Comparison of ENCODE assay signal across 8 mouse cellular contexts in genomic region chr17:24351760-24352357, GRCm38 (mm10). TPM values are rescaled to one million over a fixed set of nuclear protein-coding genes. Genes with fewer than 3 reads are reported as not detected.
DNase-seq lines count a peak whose midpoint lies in the region; ATAC-seq and TF ChIP-seq lines count a peak whose summit lies in the region.

Abca3 (plus strand) TSS chr17:24351950.

- H3K9me3 ChIP-seq in MEL (replicated peaks; ENCODE audit: insufficient read depth, low read length), result no peaks in the 10 kb centered on the region
- H3K9me3 ChIP-seq in hindbrain, embryonic 10.5 days, result no peaks in the 10 kb centered on the region
- no peaks in the 10 kb centered on the region for H3K9me3 ChIP-seq in lung, postnatal 0 days (ENCODE audit: low read length)

- TF ChIP-seq RAD21 in MEL (IDR thresholded peaks at IDR 0.05; ENCODE audit: low read depth, low read length), result peak; percentile 21

- TF ChIP-seq EP300 in MEL (IDR thresholded peaks at IDR 0.05; ENCODE audit: low read depth in 1 of 2, low read length in 2 of 2), result no peak
- TF ChIP-seq EP300 in lung, postnatal 0 days (IDR thresholded peaks at IDR 0.05), result no peak

- no peaks in the 10 kb centered on the region for H3K27me3 ChIP-seq in MEL (ENCODE audit: control insufficient read depth in 1 of 2, insufficient read depth in 2 of 2, low read length in 2 of 2)
- peaks cover 53% of the 10 kb centered on the region for H3K27me3 ChIP-seq in hindbrain, embryonic 10.5 days (ENCODE audit: insufficient read depth, poor library complexity, severe bottlenecking)
- peaks cover 6% of the 10 kb centered on the region; the same call in 1 of the 2 replicates for H3K27me3 ChIP-seq in lung, postnatal 0 days (replicated peaks; ENCODE audit: insufficient read depth, low read length)

- peak within 1 kb of the TSS; percentile 88 for H3K27ac ChIP-seq in MEL (ENCODE audit: control insufficient read depth, low read depth, low read length)
- H3K27ac ChIP-seq in hindbrain, embryonic 10.5 days, result peak within 1 kb of the TSS; percentile 91
- peak within 1 kb of the TSS; percentile 81 for H3K27ac ChIP-seq in lung, postnatal 0 days (ENCODE audit: low read length)

- TF ChIP-seq POLR2A in MEL (IDR thresholded peaks at IDR 0.05; ENCODE audit: control insufficient read depth in 1 of 2, insufficient read depth in 1 of 2, low read depth in 1 of 2, low read length in 2 of 2, poor library complexity in 1 of 2), result peak in 1 of 2 experiments; percentile 67; a peak in 2 of 4 replicates

- H3K4me3 ChIP-seq in MEL (ENCODE audit: control insufficient read depth in 1 of 2, insufficient read depth in 1 of 2, low read depth in 2 of 2, low read length in 2 of 2), result peak within 1 kb of the TSS; percentile 74 to 96
- H3K4me3 ChIP-seq in hindbrain, embryonic 10.5 days, result peak within 1 kb of the TSS; percentile 88
- H3K4me3 ChIP-seq in lung, postnatal 0 days (ENCODE audit: low read depth, low read length), result peak within 1 kb of the TSS; percentile 73

- peak within 1 kb of the TSS; percentile 91 for H3K4me2 ChIP-seq in lung, postnatal 0 days (replicated peaks; ENCODE audit: low read depth, low read length)

- TF ChIP-seq CTCF in MEL (IDR thresholded peaks at IDR 0.05 in 2 of 3, conservative IDR thresholded peaks at IDR 0.05 in 1 of 3; ENCODE audit: control insufficient read depth in 1 of 3, insufficient read depth in 1 of 3, low read depth in 2 of 3, low read length in 3 of 3, poor library complexity in 1 of 3, severe bottlenecking in 1 of 3), result peak; percentile 88 to 95 (median 92)
- TF ChIP-seq CTCF in lung, postnatal 0 days (IDR thresholded peaks at IDR 0.05), result peak; percentile 97

- H3K4me1 ChIP-seq in MEL (ENCODE audit: control insufficient read depth in 1 of 2, insufficient read depth in 2 of 2, low read length in 2 of 2), result peaks cover 9 to 31% of the 10 kb centered on the region in 2 experiments
- H3K4me1 ChIP-seq in hindbrain, embryonic 10.5 days (replicated peaks), result peaks cover 29% of the 10 kb centered on the region
- H3K4me1 ChIP-seq in lung, postnatal 0 days (ENCODE audit: insufficient read depth, low read depth, low read length), result peaks cover 4% of the 10 kb centered on the region; the same call in 1 of the 2 replicates

- peak within 1 kb of the TSS; percentile 96 for H3K9ac ChIP-seq in MEL (ENCODE audit: control insufficient read depth, low read depth, low read length, poor library complexity, severe bottlenecking)
- H3K9ac ChIP-seq in lung, postnatal 0 days (replicated peaks; ENCODE audit: low read depth), result peak within 1 kb of the TSS; percentile 68

- WGBS in hindbrain, embryonic 10.5 days, result under 1% methylated on average over 55 of the region's 55 CpGs
- 3% methylated on average over 35 of the region's 55 CpGs for WGBS in lung, postnatal 0 days

- peak; percentile 98 for DNase-seq in MEL (ENCODE audit: low read depth, low spot score)
- peak; percentile 97 for DNase-seq in cerebellum, adult 8-10 months
- peak; percentile 95 for DNase-seq in hindbrain, embryonic 10.5 days (ENCODE audit: low spot score)
- peak; percentile 96 for DNase-seq in layer of hippocampus, adult 9-11 months
- peak; percentile 97 for DNase-seq in lung, postnatal 0 days (ENCODE audit: low spot score)
- peak; percentile 88 for DNase-seq in ovary, postnatal 14 days (ENCODE audit: low spot score)
- peak; percentile 98 for DNase-seq in thymus, postnatal 14 days

- peaks cover 0 to 23% of the 10 kb centered on the region in 2 experiments; a peak in 2 of 4 replicates for H3K36me3 ChIP-seq in MEL (ENCODE audit: control insufficient read depth in 1 of 2, insufficient read depth in 2 of 2, low read length in 2 of 2)
- H3K36me3 ChIP-seq in hindbrain, embryonic 10.5 days, result no peaks in the 10 kb centered on the region
- no peaks in the 10 kb centered on the region for H3K36me3 ChIP-seq in lung, postnatal 0 days (ENCODE audit: insufficient read depth, low read length)

- ATAC-seq in frontal cortex, adult (ENCODE audit: low TSS enrichment), result peak; percentile 93
- ATAC-seq in lung, postnatal 0 days, result peak; percentile 93

- H3K79me2 ChIP-seq in MEL (ENCODE audit: control insufficient read depth, insufficient read depth, low read length, poor library complexity), result peaks cover 41% of the 10 kb centered on the region

TF ChIP-seq in MEL, 35 proteins besides CTCF, POLR2A, EP300 and RAD21:
- TF ChIP-seq TBP (IDR thresholded peaks at IDR 0.05; ENCODE audit: low read depth, low read length) (no peak), MAZ (IDR thresholded peaks at IDR 0.05; ENCODE audit: low read depth, low read length) (peak; percentile 95), CHD2 (IDR thresholded peaks at IDR 0.05; ENCODE audit: low read length) (no peak), SMC3 (IDR thresholded peaks at IDR 0.05; ENCODE audit: low read depth, low read length) (peak; percentile 29; the same call in 1 of the 2 replicates), ELF1 (IDR thresholded peaks at IDR 0.05; ENCODE audit: low read depth, low read length) (peak; percentile 62), TCF12 (IDR thresholded peaks at IDR 0.05; ENCODE audit: low read depth, low read length) (peak; percentile 59), MAFK (IDR thresholded peaks at IDR 0.05; ENCODE audit: borderline replicate concordance, low read depth, low read length) (no peak), ETS1 (IDR thresholded peaks at IDR 0.05; ENCODE audit: low read depth, low read length) (peak; percentile 51; the same call in 1 of the 2 replicates), MXI1 (IDR thresholded peaks at IDR 0.05; ENCODE audit: low read depth, low read length) (peak; percentile 97), BHLHE40 (IDR thresholded peaks at IDR 0.05; ENCODE audit: borderline replicate concordance, low read depth, low read length) (peak; percentile 44; the same call in 1 of the 2 replicates), NELFE (IDR thresholded peaks at IDR 0.05; ENCODE audit: low read depth, low read length) (peak; percentile 63), SIN3A (IDR thresholded peaks at IDR 0.05; ENCODE audit: low read length) (peak; percentile 83), USF1 (IDR thresholded peaks at IDR 0.05; ENCODE audit: low read depth, low read length) (peak; percentile 58), CHD1 (IDR thresholded peaks at IDR 0.05; ENCODE audit: low read depth, low read length) (no peak), MEF2A (IDR thresholded peaks at IDR 0.05; ENCODE audit: extremely low read depth, insufficient replicate concordance, low read depth, low read length, poor library complexity, severe bottlenecking) (no peak), ZC3H11A (IDR thresholded peaks at IDR 0.05; ENCODE audit: low read depth, low read length) (no peak), TAL1 (IDR thresholded peaks at IDR 0.05; ENCODE audit: low read length) (no peak), ZKSCAN1 (IDR thresholded peaks at IDR 0.05; ENCODE audit: low read depth, low read length) (no peak), GABPA (IDR thresholded peaks at IDR 0.05; ENCODE audit: low read depth, low read length) (no peak), RCOR1 (IDR thresholded peaks at IDR 0.05; ENCODE audit: low read depth, low read length) (no peak), MYC (IDR thresholded peaks at IDR 0.05; ENCODE audit: low read depth, low read length) (peak; percentile 98), ZNF384 (IDR thresholded peaks at IDR 0.05; ENCODE audit: low read depth, low read length) (no peak), USF2 (IDR thresholded peaks at IDR 0.05; ENCODE audit: borderline replicate concordance in 1 of 2, insufficient read depth in 1 of 2, low read depth in 1 of 2, low read length in 2 of 2) (no peak), KAT2A (conservative IDR thresholded peaks at IDR 0.05; ENCODE audit: low read depth, low read length) (no peak), POLR2AphosphoS5 (IDR thresholded peaks at IDR 0.05; ENCODE audit: borderline replicate concordance, low read depth, low read length) (no peak), JUND (IDR thresholded peaks at IDR 0.05; ENCODE audit: low read depth, low read length) (no peak), ZMIZ1 (IDR thresholded peaks at IDR 0.05; ENCODE audit: low read depth, low read length) (peak; percentile 63; the same call in 1 of the 2 replicates), NRF1 (IDR thresholded peaks at IDR 0.05; ENCODE audit: insufficient read depth, low read depth, low read length, poor library complexity, severe bottlenecking) (peak; percentile 87), MYB (IDR thresholded peaks at IDR 0.05; ENCODE audit: low read depth, low read length) (no peak), UBTF (IDR thresholded peaks at IDR 0.05; ENCODE audit: borderline replicate concordance, insufficient read depth, low read depth, low read length) (no peak), GATA1 (IDR thresholded peaks at IDR 0.05; ENCODE audit: low read depth, low read length) (no peak), MAX (IDR thresholded peaks at IDR 0.05; ENCODE audit: low read length) (peak; percentile 95), E2F4 (IDR thresholded peaks at IDR 0.05; ENCODE audit: borderline replicate concordance, low read depth, low read length) (no peak), HCFC1 (IDR thresholded peaks at IDR 0.05; ENCODE audit: low read depth, low read length) (peak; percentile 70), POLR2AphosphoS2 (IDR thresholded peaks at IDR 0.05; ENCODE audit: low read length) (peak; percentile 65; the same call in 1 of the 2 replicates)

RNA-seq across cellular contexts. Expression of gene Abca3, which starts in this region (rescaled TPM):
- 27.3 and 32.4 TPM in 2 replicates for total RNA-seq in MEL (2012; rRNA removed)
- polyA plus RNA-seq in MEL (2012; ENCODE audit: insufficient read depth in 1 of 2, insufficient read length in 2 of 2, low read depth in 1 of 2, low replicate concordance in 2 of 2, missing spikeins in 1 of 2), result 10 to 100 TPM; 36.6 to 37.1 TPM
- polyA plus RNA-seq in hindbrain, embryonic 10.5 days (2016; fragmentation: Nextera tagmentation; extraction: Ambion mirVana), result 10.2 and 13.7 TPM in 2 replicates
- polyA plus RNA-seq in lung, postnatal 0 days (2015; fragmentation: Nextera tagmentation; extraction: Ambion mirVana), result 66.4 and 71.5 TPM in 2 replicates

Comparison
In these comparisons a context has a peak if more than half of its experiments do, and no peak if none do; other contexts are left out.
1. Peak in every context shown above with its lines: DNase-seq, ATAC-seq, H3K4me3 ChIP-seq and H3K27ac ChIP-seq.